Mouse (Mus musculus): Measurements from ENCODE around the gene Taf6. TPM values are rescaled to one million over a fixed set of nuclear protein-coding genes. Genes with fewer than 3 reads are reported as not detected.

Gene Taf6
- polyA plus RNA-seq, 1 experiment = 33.9 TPM

DNA sequence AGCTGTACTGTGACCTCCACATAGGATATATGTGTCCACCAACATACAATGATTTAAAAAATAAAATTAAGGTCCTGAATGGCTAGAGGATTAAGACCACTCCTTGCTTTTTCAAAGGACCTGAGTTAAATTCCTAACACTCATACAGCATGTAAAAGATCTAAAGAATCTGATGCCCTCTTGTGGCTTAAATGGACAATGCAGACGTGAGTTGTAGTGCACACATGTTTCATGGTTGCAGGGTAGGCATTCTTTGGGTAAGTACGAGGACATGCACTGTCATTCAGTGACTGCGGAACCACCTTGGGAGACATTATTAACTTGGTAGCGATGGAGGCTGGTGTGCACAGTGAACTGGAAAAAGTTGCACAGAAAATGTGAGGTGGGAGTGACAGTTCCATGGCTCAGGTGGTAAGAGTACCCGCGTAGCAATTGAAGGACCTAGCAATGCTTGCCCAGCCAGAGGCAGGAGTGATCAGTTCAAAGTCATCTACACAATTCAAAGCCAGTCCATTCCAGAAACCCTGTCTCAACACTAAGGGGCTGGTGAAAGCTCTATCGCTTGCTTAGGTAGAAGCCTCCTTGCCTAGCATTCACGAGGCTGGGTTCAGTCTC lies 49.2 kb downstream of the Taf6 start:
- TF ChIP-seq GATA1 (IDR thresholded peaks at IDR 0.05; ENCODE audit: low read length) = no peak

GRCm38 (mm10) chr5:138137257-138137656 lies 50.0 kb downstream of the Taf6 start:
- no peak for TF ChIP-seq GATA1 (IDR thresholded peaks at IDR 0.05; ENCODE audit: low read length)

- no peak for TF ChIP-seq GATA1 (IDR thresholded peaks at IDR 0.05; ENCODE audit: low read length)
Observed at GRCm38 (mm10) chr5:138132425-138133064, 54.7 kb downstream of the Taf6 start.

Other genes starting within 250 kb of the Taf6 start
- not detected in 2 replicates for gene Gjc3, start 224.4 kb downstream of the Taf6 start, polyA plus RNA-seq (2012)
- gene Azgp1, start 205.9 kb downstream of the Taf6 start, polyA plus RNA-seq (2012) = not detected in 2 replicates
- gene Smok3a, start 166.2 kb downstream of the Taf6 start, polyA plus RNA-seq (2012) = not detected in 2 replicates
- gene Smok3b, start 166.0 kb downstream of the Taf6 start, polyA plus RNA-seq (2012) = not detected in 2 replicates
- not detected in 2 replicates for gene Smok3c, start 134.3 kb downstream of the Taf6 start, polyA plus RNA-seq (2012)
- gene Zkscan1, start 102.4 kb downstream of the Taf6 start, polyA plus RNA-seq (2012) = 2.0 and 2.2 TPM in 2 replicates
- gene Zscan21, start 70.5 kb downstream of the Taf6 start, polyA plus RNA-seq (2012) = 0.55 and 2.3 TPM in 2 replicates
- 0.27 and 0.28 TPM in 2 replicates for gene Zfp113, start 31.7 kb downstream of the Taf6 start, polyA plus RNA-seq (2012)
- gene Cops6, start 26.4 kb downstream of the Taf6 start, polyA plus RNA-seq (2012) = 146 and 184 TPM in 2 replicates
- gene Ap4m1, start 15.4 kb downstream of the Taf6 start, polyA plus RNA-seq (2012) = 6.9 and 18.9 TPM in 2 replicates
- gene Mcm7, start 15.0 kb downstream of the Taf6 start, polyA plus RNA-seq (2012) = 19.6 and 78.8 TPM in 2 replicates
- gene Cnpy4, start within 50 bp of the Taf6 start, polyA plus RNA-seq (2012) = 0.63 and 1.1 TPM in 2 replicates
- gene Mblac1, start 6.9 kb upstream of the Taf6 start, polyA plus RNA-seq (2012) = 4.8 and 6.3 TPM in 2 replicates
- not detected in 2 replicates for gene Nxpe5, start 38.4 kb upstream of the Taf6 start, polyA plus RNA-seq (2012)
- 58.4 and 59.8 TPM in 2 replicates for gene Lamtor4, start 68.0 kb upstream of the Taf6 start, polyA plus RNA-seq (2012)
- 108 and 142 TPM in 2 replicates for gene BC037034, start 76.6 kb upstream of the Taf6 start, polyA plus RNA-seq (2012)
- gene Gal3st4, start 85.4 kb upstream of the Taf6 start, polyA plus RNA-seq (2012) = not detected in 2 replicates
- gene Gm43720, start 92.5 kb upstream of the Taf6 start, polyA plus RNA-seq (2012) = not detected in 2 replicates
- gene Gpc2, start 92.6 kb upstream of the Taf6 start, polyA plus RNA-seq (2012) = not detected in 2 replicates
- not detected in 2 replicates for gene Stag3, start 92.8 kb upstream of the Taf6 start, polyA plus RNA-seq (2012)
- not detected in 2 replicates for gene Pvrig, start 154.5 kb upstream of the Taf6 start, polyA plus RNA-seq (2012)